Mouse (Mus musculus) ZHBTc4 (cell line): ENCODE measurements at regions not wholly inside any gene's neighbourhood (a gene's known extent, or its start where the extent isn't known, plus 50 kb on each side); places are given as distances from the start of the nearest gene placed in this dataset.

Source experiments
- DNase-seq: peaks from one replicate; pipeline ENCODE4 v3.0.0-alpha.2; 2011; ENCODE audit warnings: low read depth, low spot score

GRCm38 (mm10) chr4:73111311-73111710, 258.9 kb upstream of the Aldoart1 start:
- DNase-seq = peak; percentile 4
